Mouse (Mus musculus) lung, postnatal 10 days (tissue): ENCODE results near the gene Rnf128.
"Not testable (repeated sequence)": the region's sequence is repeated elsewhere in the genome, so short reads cannot be mapped to it uniquely, and the experiment has no call there.

ENCODE experiments used
- DNase-seq: peaks from one replicate; pipeline ENCODE4 v3.0.0; 2021

Rnf128 gene

GRCm38 (mm10) chrX:139562925-139563461, at the start of gene Rnf128:
TSS of gene Rnf128 (plus strand) at chrX:139563316.
- DNase-seq: no peak

GRCm38 (mm10) chrX:139516156-139516555, 47.0 kb upstream of the Rnf128 start:
- DNase-seq: no peak

GRCm38 (mm10) chrX:139519251-139519650, 43.9 kb upstream of the Rnf128 start:
- no peak for DNase-seq

- DNase-seq: peak; percentile 1
Observed at GRCm38 (mm10) chrX:139524303-139525091, 38.6 kb upstream of the Rnf128 start.

- no peak for DNase-seq
Observed at GRCm38 (mm10) chrX:139525724-139526123, 37.4 kb upstream of the Rnf128 start.

GRCm38 (mm10) chrX:139526984-139527383, 36.1 kb upstream of the Rnf128 start:
- DNase-seq: no peak

GRCm38 (mm10) chrX:139529678-139530077, 33.4 kb upstream of the Rnf128 start:
- DNase-seq: no peak

GRCm38 (mm10) chrX:139532293-139532692, 30.8 kb upstream of the Rnf128 start:
- DNase-seq: no peak

GRCm38 (mm10) chrX:139537641-139538397, 25.3 kb upstream of the Rnf128 start:
- DNase-seq: no peak

- no peak for DNase-seq
Observed at GRCm38 (mm10) chrX:139543726-139544125, 19.4 kb upstream of the Rnf128 start.

GRCm38 (mm10) chrX:139550456-139550855, 12.7 kb upstream of the Rnf128 start:
- no peak for DNase-seq

GRCm38 (mm10) chrX:139552090-139552489, 11.0 kb upstream of the Rnf128 start:
- no peak for DNase-seq

GRCm38 (mm10) chrX:139562255-139562924, 726 bp upstream of the Rnf128 start:
- no peak for DNase-seq

GRCm38 (mm10) chrX:139570054-139570453, 6.9 kb downstream of the Rnf128 start:
- no peak for DNase-seq

- DNase-seq: no peak
Observed at GRCm38 (mm10) chrX:139578649-139579278, 15.6 kb downstream of the Rnf128 start.

- no peak for DNase-seq
Observed at GRCm38 (mm10) chrX:139583616-139584015, 20.5 kb downstream of the Rnf128 start.

- not testable (repeated sequence) for DNase-seq
Observed at GRCm38 (mm10) chrX:139586676-139587075, 23.6 kb downstream of the Rnf128 start.

GRCm38 (mm10) chrX:139596404-139596803, 33.3 kb downstream of the Rnf128 start:
- DNase-seq: no peak

- DNase-seq: peak; percentile 73
Observed at GRCm38 (mm10) chrX:139610033-139610764, 47.1 kb downstream of the Rnf128 start.

GRCm38 (mm10) chrX:139610765-139611300, 47.7 kb downstream of the Rnf128 start:
- DNase-seq: no peak

- DNase-seq: no peak
Observed at GRCm38 (mm10) chrX:139614761-139615160, 51.6 kb downstream of the Rnf128 start.

- no peak for DNase-seq
Observed at GRCm38 (mm10) chrX:139622071-139622470, 59.0 kb downstream of the Rnf128 start.
